Mouse (Mus musculus) embryonic fibroblast, embryonic 13.5 days (primary cell): ENCODE data around the gene Ltbp4.

Experiments
- CTCF ChIP-seq: IDR thresholded peaks from 2 replicates; pipeline ENCODE4 v1.5.1; 2011; ENCODE audit warnings: mild to moderate bottlenecking, control low read depth, low read length, moderate library complexity, borderline replicate concordance; ENCODE audit not compliant: insufficient read depth
- POLR2A ChIP-seq: IDR thresholded peaks from 2 replicates; pipeline ENCODE4 v1.6.1; 2011; ENCODE audit warnings: low read depth, mild to moderate bottlenecking, control low read depth, low read length, moderate library complexity

DNA sequence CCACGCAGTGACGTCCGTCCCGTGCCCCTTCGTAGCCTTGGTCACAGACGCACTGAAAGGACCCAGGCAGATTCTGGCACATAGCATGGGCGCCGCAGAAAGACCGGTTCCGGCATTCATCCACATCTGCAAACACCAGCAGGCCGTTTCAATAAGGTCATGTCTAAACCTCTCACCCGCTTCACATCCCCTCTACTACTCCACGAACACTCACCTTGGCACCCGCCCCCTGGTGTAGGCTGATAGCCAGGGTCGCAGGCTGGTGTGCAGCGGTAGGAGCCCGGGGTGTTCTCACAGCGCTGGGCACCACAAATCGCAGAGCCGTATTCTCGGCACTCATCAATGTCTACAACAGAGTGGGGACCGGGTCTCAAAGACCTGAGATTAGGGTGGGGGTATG is 18.1 kb downstream of the Ltbp4 start:
- TF ChIP-seq CTCF (no peak), POLR2A (no peak)
